Mouse (Mus musculus) CD4-positive naive resting alpha-beta T cell, adult 76 days (primary cell): ENCODE results near the gene Gsx2. TPM values are rescaled to one million over a fixed set of nuclear protein-coding genes. Genes with fewer than 3 reads are reported as not detected.

Experiments used
- total RNA-seq: library from RNA; stranded (reverse); gene quantifications from one replicate; pipeline ENCODE4 v1.2.4, GENCODE M21; 2023

Gsx2 gene
- not detected for total RNA-seq

GRCm38 (mm10) chr5:75075383-75075941, at the start of gene Gsx2:
TSS of gene Gsx2 (plus strand) at chr5:75075601.

DNA sequence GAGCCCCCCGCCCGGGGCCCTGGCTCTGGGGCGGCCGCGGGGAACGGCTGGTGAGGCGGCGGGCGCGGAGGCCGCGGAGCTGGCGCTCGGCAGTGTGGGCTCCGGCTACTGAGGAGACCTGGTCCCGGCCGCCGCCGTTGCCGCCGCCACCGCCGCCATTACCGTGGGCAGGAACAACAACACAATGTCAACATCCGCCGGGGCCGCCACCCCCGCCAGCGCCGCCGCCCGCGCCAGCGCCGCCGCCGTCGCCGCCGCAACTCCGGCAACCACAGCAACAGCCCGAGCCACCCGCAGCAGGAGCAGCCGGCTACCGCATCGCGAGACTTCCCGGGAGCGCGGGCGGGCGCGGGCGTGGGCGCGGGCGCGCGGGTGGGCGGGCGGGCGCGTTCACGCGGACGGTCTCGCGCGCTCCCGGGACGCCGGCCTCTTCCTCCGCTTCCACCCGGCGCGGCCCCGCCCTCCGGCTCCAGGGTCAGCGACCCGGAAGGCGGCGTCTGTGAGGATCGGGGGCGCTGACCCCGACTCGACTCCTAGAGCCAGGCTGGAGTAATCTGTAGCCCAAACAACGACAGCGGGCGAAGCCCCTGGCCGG, 31.0 kb upstream of the Gsx2 start, which contains the start of gene Chic2:
TSS of gene Chic2 (minus strand) at position 465 of the 595 bp plus-strand sequence.

Other genes with a start within 250 kb of the Gsx2 start
- gene Chic2, start 30.8 kb upstream of the Gsx2 start, total RNA-seq: 56.3 TPM
- not detected for gene Pdgfra, start 76.7 kb downstream of the Gsx2 start, total RNA-seq